Mouse (Mus musculus) ES-Bruce4 (cell line): ENCODE data around the gene Ephb1.

Experiments used
- CTCF ChIP-seq: IDR thresholded peaks from one replicate; pipeline ENCODE4 v1.8.1; 2011; ENCODE audit warnings: low read depth, low read length
- POLR2A ChIP-seq: IDR thresholded peaks from one replicate; pipeline ENCODE4 v1.8.1; 2011; ENCODE audit warnings: low read length; ENCODE audit not compliant: insufficient read depth

DNA sequence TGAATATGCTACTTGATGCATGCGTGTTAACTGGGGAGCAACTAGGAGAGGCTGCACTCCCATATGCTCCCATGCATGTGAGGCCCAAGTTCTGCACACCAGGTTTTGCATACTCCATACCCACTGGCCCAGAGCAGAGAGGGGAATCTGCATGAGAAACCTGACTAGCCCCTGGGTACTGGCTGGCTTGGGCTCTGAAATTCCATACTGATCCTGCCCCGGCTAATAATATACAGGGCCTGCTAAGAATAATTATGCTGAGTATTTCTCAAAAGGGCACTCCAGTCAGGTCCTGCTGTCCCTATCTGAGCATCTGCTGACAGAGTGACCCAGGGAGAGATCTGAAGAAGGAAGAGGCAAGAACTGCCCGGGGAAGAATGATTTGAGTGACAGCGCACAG lies 400.0 kb downstream of the Ephb1 start:
- TF ChIP-seq CTCF = no peak
- no peak for TF ChIP-seq POLR2A
